Mouse (Mus musculus): ENCODE results near the gene Gimap1. TPM values are rescaled to one million over a fixed set of nuclear protein-coding genes. Genes with fewer than 3 reads are reported as not detected.
A peak's percentile ranks its signal among the peaks of the same experiment; 100 is the strongest.

The Gimap1 gene
- total and polyA plus RNA-seq, 3 experiments = 54.5 to 144 (median 91.8) TPM

GRCm38 (mm10) chr6:48720326-48720725, 18.5 kb upstream of the Gimap1 start:
- TF ChIP-seq CHD2 (IDR thresholded peaks at IDR 0.05; ENCODE audit: low read length) (no peak), CTCF (conservative IDR thresholded peaks at IDR 0.05 in 1 of 2, IDR thresholded peaks at IDR 0.05 in 1 of 2; ENCODE audit: low read depth in 2 of 2, low read length in 2 of 2) (no peak), CHD1 (IDR thresholded peaks at IDR 0.05; ENCODE audit: low read depth, low read length) (no peak), E2F4 (IDR thresholded peaks at IDR 0.05; ENCODE audit: insufficient replicate concordance, low read depth, low read length) (no peak), MAZ (IDR thresholded peaks at IDR 0.05; ENCODE audit: low read depth, low read length) (no peak), KAT2A (IDR thresholded peaks at IDR 0.05; ENCODE audit: insufficient replicate concordance, low read length) (no peak), IRF4 (IDR thresholded peaks at IDR 0.05; ENCODE audit: low read depth, low read length) (no peak), ETS1 (conservative IDR thresholded peaks at IDR 0.05; ENCODE audit: low read depth, low read length) (no peak), JUND (conservative IDR thresholded peaks at IDR 0.05; ENCODE audit: low read depth, low read length) (no peak), POLR2AphosphoS2 (IDR thresholded peaks at IDR 0.05; ENCODE audit: low read depth, low read length) (no peak), TCF12 (IDR thresholded peaks at IDR 0.05; ENCODE audit: low read depth, low read length) (no peak), BHLHE40 (IDR thresholded peaks at IDR 0.05; ENCODE audit: low read depth, low read length) (no peak), POLR2A (IDR thresholded peaks at IDR 0.05; ENCODE audit: low read depth, low read length) (no peak), UBTF (IDR thresholded peaks at IDR 0.05; ENCODE audit: low read depth, low read length) (no peak), MXI1 (IDR thresholded peaks at IDR 0.05; ENCODE audit: low read depth, low read length) (no peak), MYC (IDR thresholded peaks at IDR 0.05; ENCODE audit: low read depth, low read length) (no peak), ZNF384 (IDR thresholded peaks at IDR 0.05; ENCODE audit: low read depth, low read length) (no peak), USF2 (conservative IDR thresholded peaks at IDR 0.05; ENCODE audit: low read depth, low read length) (no peak), TBP (conservative IDR thresholded peaks at IDR 0.05; ENCODE audit: low read depth, low read length) (no peak), RCOR1 (conservative IDR thresholded peaks at IDR 0.05; ENCODE audit: low read depth, low read length) (no peak)
- in situ Hi-C loops (cut with MboI; ENCODE audit: low pct_ligation_motif_present, low pct_unique_long_range_greater_than_20kb, low sequenced_read_pairs) = no loop called here
- Histone ChIP-seq H3K36me3 (replicated peaks in 1 of 2; ENCODE audit: control insufficient read depth in 1 of 2, insufficient read depth in 1 of 2, low read length in 1 of 2) (peaks cover 0 to 4% of the 10 kb centered on the region in 2 experiments), H3K79me2 (replicated peaks; ENCODE audit: control insufficient read depth, extremely low read depth, insufficient read depth, poor library complexity, severe bottlenecking) (peaks cover 14% of the 10 kb centered on the region), H3K4me3 (replicated peaks in 1 of 3; ENCODE audit: low read depth in 2 of 3, low read length in 2 of 3, poor library complexity in 1 of 3) (peak overlapping the region in 1 of 3 experiments; percentile 20), H3K27ac (ENCODE audit: insufficient read depth, low read depth) (no peak overlapping the region; the same call in 1 of the 2 replicates), H3K4me2 (ENCODE audit: insufficient read depth, low read depth, poor library complexity, severe bottlenecking) (peak overlapping the region; percentile 93), H3K27me3 (replicated peaks) (no peaks in the 10 kb centered on the region), H3K4me1 (ENCODE audit: control insufficient read depth in 1 of 2, insufficient read depth in 2 of 2) (peaks cover 25 to 62% of the 10 kb centered on the region in 2 experiments), H3K9me3 (replicated peaks; ENCODE audit: low read length) (no peaks in the 10 kb centered on the region), H3K9ac (ENCODE audit: insufficient read depth, low read depth) (no peak overlapping the region)
- no peak for DNase-seq (ENCODE audit: extremely low read depth)
- dilution Hi-C loops (cut with MboI; ENCODE audit: extremely low pct_ligation_motif_present, extremely low pct_unique_long_range_greater_than_20kb, low sequenced_read_pairs) = no loop called here

- DNase-seq (ENCODE audit: extremely low read depth) = no peak
- Histone ChIP-seq H3K9ac (ENCODE audit: insufficient read depth, low read depth) (peak overlapping the region; percentile 34; the same call in 1 of the 2 replicates), H3K36me3 (replicated peaks in 1 of 2; ENCODE audit: control insufficient read depth in 1 of 2, insufficient read depth in 1 of 2, low read length in 1 of 2) (peaks cover 0 to 4% of the 10 kb centered on the region in 2 experiments), H3K27me3 (replicated peaks) (no peaks in the 10 kb centered on the region), H3K4me3 (replicated peaks in 1 of 3; ENCODE audit: low read depth in 2 of 3, low read length in 2 of 3, poor library complexity in 1 of 3) (no peak overlapping the region), H3K4me1 (ENCODE audit: control insufficient read depth in 1 of 2, insufficient read depth in 2 of 2) (peaks cover 31 to 70% of the 10 kb centered on the region in 2 experiments), H3K9me3 (replicated peaks; ENCODE audit: low read length) (no peaks in the 10 kb centered on the region), H3K79me2 (replicated peaks; ENCODE audit: control insufficient read depth, extremely low read depth, insufficient read depth, poor library complexity, severe bottlenecking) (peaks cover 14% of the 10 kb centered on the region), H3K27ac (ENCODE audit: insufficient read depth, low read depth) (peak overlapping the region; percentile 71), H3K4me2 (ENCODE audit: insufficient read depth, low read depth, poor library complexity, severe bottlenecking) (peak overlapping the region; percentile 64)
- in situ Hi-C loops (cut with MboI; ENCODE audit: low pct_ligation_motif_present, low pct_unique_long_range_greater_than_20kb, low sequenced_read_pairs) (no loop called here), dilution Hi-C loops (cut with MboI; ENCODE audit: extremely low pct_ligation_motif_present, extremely low pct_unique_long_range_greater_than_20kb, low sequenced_read_pairs) (no loop called here)
- TF ChIP-seq EP300 (IDR thresholded peaks at IDR 0.05; ENCODE audit: low read length) (peak; percentile 20; the same call in 1 of the 2 replicates), BHLHE40 (IDR thresholded peaks at IDR 0.05; ENCODE audit: low read depth, low read length) (no peak), ETS1 (conservative IDR thresholded peaks at IDR 0.05; ENCODE audit: low read depth, low read length) (no peak), MAX (IDR thresholded peaks at IDR 0.05; ENCODE audit: low read length) (peak; percentile 48; the same call in 1 of the 2 replicates), ELF1 (IDR thresholded peaks at IDR 0.05; ENCODE audit: low read depth, low read length) (peak; percentile 44; the same call in 1 of the 2 replicates), CHD2 (IDR thresholded peaks at IDR 0.05; ENCODE audit: low read length) (0 out of 2 replicates have a peak, but pooled peaks have one; percentile 10)
These were observed 15.4 kb upstream of the Gimap1 start for GRCm38 (mm10) chr6:48723468-48723867.

All from CH12.LX (cell line).